Mouse (Mus musculus) intestine, embryonic 14.5 days (tissue): ENCODE measurements around the gene Gm20867. TPM values are rescaled to one million over a fixed set of nuclear protein-coding genes. Genes with fewer than 3 reads are reported as not detected.
"Not testable (repeated sequence)": the region's sequence is repeated elsewhere in the genome, so short reads cannot be mapped to it uniquely, and the experiment has no call there.

ENCODE experiments used
- ATAC-seq: fragments of 200-750 bp; cut with Nextera tagmentation; replicated peaks from 2 replicates; pipeline ENCODE4 v1.8.0; 2017; ENCODE audit warnings: low read depth, moderate number of reproducible peaks, moderate TSS enrichment, moderate library complexity; ENCODE audit not compliant: low FRiP score, low TSS enrichment
- DNase-seq: peaks from one replicate; pipeline ENCODE4 v3.0.0-alpha.2; 2018; ENCODE audit warnings: low spot score
- H3K27ac ChIP-seq: fragments of 300-500 bp; sonication (generic); 2 replicates; pipeline ENCODE4 v1.5.1; 2014; ENCODE audit warnings: low read depth, mild to moderate bottlenecking, control low read depth
- H3K27me3 ChIP-seq: fragments of 300-500 bp; sonication (generic); replicated peaks from 2 replicates; pipeline ENCODE4 v1.6.1; 2014; ENCODE audit warnings: low read length, control low read depth; ENCODE audit not compliant: control insufficient read depth, insufficient read depth
- H3K36me3 ChIP-seq: fragments of 300-500 bp; sonication (generic); 2 replicates; pipeline ENCODE4 v1.6.1; 2014; ENCODE audit warnings: low read length, control low read depth; ENCODE audit not compliant: control insufficient read depth, insufficient read depth
- H3K4me1 ChIP-seq: fragments of 300-500 bp; sonication (generic); replicated peaks from 2 replicates; pipeline ENCODE4 v1.6.1; 2014; ENCODE audit warnings: low read length, control low read depth, mixed read lengths; ENCODE audit not compliant: control insufficient read depth, insufficient read depth
- H3K4me2 ChIP-seq: fragments of 300-500 bp; sonication (generic); 2 replicates; pipeline ENCODE4 v1.6.1; 2014; ENCODE audit warnings: low read length
- H3K4me3 ChIP-seq: fragments of 300-500 bp; sonication (generic); 2 replicates; pipeline ENCODE4 v1.5.1; 2014; ENCODE audit warnings: low read depth, low read length, control low read depth, mixed read lengths
- H3K9ac ChIP-seq: fragments of 300-500 bp; sonication (generic); 2 replicates; pipeline ENCODE4 v1.6.1; 2014; ENCODE audit warnings: mild to moderate bottlenecking, low read length
- H3K9me3 ChIP-seq: fragments of 300-500 bp; sonication (generic); 2 replicates; pipeline ENCODE4 v1.6.1; 2016; ENCODE audit warnings: low read length, control low read depth; ENCODE audit not compliant: control insufficient read depth
- WGBS: fragments of 180-500 bp; shearing (Covaris S2); extraction: QIAGEN DNeasy Blood & Tissue Kit; methylation state at CpG from one replicate; pipeline ENCODE4 v1.1.7; 2014; 5-methylcytosine and 5-hydroxymethylcytosine counted together
- polyA plus RNA-seq: library from polyadenylated mRNA; unstranded; fragments of >200 nt; fragmentation: Nextera tagmentation; extraction: Ambion mirVana; gene quantifications from 2 replicates; pipeline ENCODE4 v1.2.1, GENCODE M21; 2014

Gm20867 gene
- polyA plus RNA-seq, result not detected in 2 replicates

DNA sequence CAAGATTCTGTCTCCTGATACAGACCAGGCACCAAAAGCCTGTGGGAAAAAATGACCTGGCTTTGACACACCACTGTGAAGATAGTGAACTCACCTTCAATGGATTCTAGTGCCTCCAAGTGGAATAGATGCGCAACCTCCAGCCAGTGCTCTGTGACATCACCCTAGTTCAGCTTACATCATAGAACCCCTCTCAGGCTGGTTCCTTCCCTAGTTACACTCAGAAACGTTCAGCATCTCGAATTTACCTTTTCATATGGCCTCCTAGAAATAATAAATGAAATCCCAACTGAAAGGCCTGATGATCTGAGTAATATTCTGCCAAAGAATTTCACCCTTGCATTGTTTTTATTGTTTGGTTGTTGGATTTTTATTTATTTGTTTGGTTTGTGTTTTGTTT lies at the start of gene Gm20867:
Gene Gm20867 (minus strand): TSS at position 101 of the 400 bp plus-strand sequence.
- not testable (repeated sequence) for H3K36me3 ChIP-seq, H3K9me3 ChIP-seq, ATAC-seq, H3K27me3 ChIP-seq, H3K9ac ChIP-seq, H3K27ac ChIP-seq, H3K4me3 ChIP-seq, H3K4me1 ChIP-seq, DNase-seq, H3K4me2 ChIP-seq
- WGBS, result no CpG with 5 or more reads among the region's 3 CpGs

Other genes with a start within 250 kb of the Gm20867 start
- not detected in 2 replicates for gene Gm29564, start 249.8 kb upstream of the Gm20867 start, polyA plus RNA-seq